Mouse (Mus musculus) kidney, adult 2 months (tissue): ENCODE results near the gene Lrp5. TPM values are rescaled to one million over a fixed set of nuclear protein-coding genes. Genes with fewer than 3 reads are reported as not detected.
A peak's percentile ranks its signal among the peaks of the same experiment; 100 is the strongest.

ENCODE experiments used
- DNase-seq: peaks from one replicate; pipeline ENCODE4 v3.0.0; 2021
- H3K27ac ChIP-seq: fragments of 200-500 bp; 2 replicates; pipeline ENCODE4 v1.5.1; 2012; ENCODE audit warnings: low read depth, low read length, control low read depth, inconsistent platforms; ENCODE audit not compliant: insufficient read depth
- H3K27me3 ChIP-seq: fragments of 200-500 bp; replicated peaks from 2 replicates; pipeline ENCODE4 v1.6.1; 2012; ENCODE audit warnings: mild to moderate bottlenecking, moderate library complexity, low read length, inconsistent platforms; ENCODE audit not compliant: control insufficient read depth, insufficient read depth
- H3K36me3 ChIP-seq: fragments of 200-500 bp; 2 replicates; pipeline ENCODE4 v1.6.1; 2012; ENCODE audit warnings: mild to moderate bottlenecking, moderate library complexity, low read length, inconsistent platforms; ENCODE audit not compliant: control insufficient read depth, insufficient read depth
- H3K4me1 ChIP-seq: fragments of 200-500 bp; 2 replicates; pipeline ENCODE4 v1.6.1; 2011; ENCODE audit warnings: low read length; ENCODE audit not compliant: control insufficient read depth, insufficient read depth
- H3K4me3 ChIP-seq: fragments of 200-500 bp; 2 replicates; pipeline ENCODE4 v1.5.1; 2011; ENCODE audit warnings: mild to moderate bottlenecking, low read depth, low read length, control low read depth; ENCODE audit not compliant: insufficient read depth
- CTCF ChIP-seq: fragments of 200-500 bp; conservative IDR thresholded peaks from 2 replicates; pipeline ENCODE4 v1.5.1; 2011; ENCODE audit warnings: low read depth, mild to moderate bottlenecking, control low read depth, low read length, moderate library complexity, mixed read lengths; ENCODE audit not compliant: insufficient read depth, insufficient read length
- POLR2A ChIP-seq: fragments of 200-500 bp; IDR thresholded peaks from one replicate; pipeline ENCODE4 v1.6.1; 2011; ENCODE audit warnings: low read depth, low read length, control low read depth
- WGBS: fragments of 180-500 bp; shearing (Covaris S2); methylation state at CpG from one replicate; pipeline ENCODE4 v1.1.7; 2018; 5-methylcytosine and 5-hydroxymethylcytosine counted together
- polyA plus RNA-seq: library from polyadenylated mRNA; depleted of rRNA; stranded (reverse); fragments of >200 nt; gene quantifications from 2 replicates; pipeline ENCODE4 v1.2.3, GENCODE M21; 2012; rRNA removed

Gene Lrp5
- polyA plus RNA-seq, 1 experiment: 34.2 TPM

- Histone ChIP-seq H3K27ac (no peak overlapping the region), H3K4me1 (peaks cover 24% of the 10 kb centered on the region), H3K4me3 (no peak overlapping the region), H3K27me3 (no peaks in the 10 kb centered on the region), H3K36me3 (peaks cover 2% of the 10 kb centered on the region; the same call in 1 of the 2 replicates)
- DNase-seq: no peak
- WGBS: 87% methylated on average over 4 of the region's 4 CpGs
- no peak for TF ChIP-seq POLR2A
- no peak for TF ChIP-seq CTCF
Observed at GRCm38 (mm10) chr19:3542591-3542990, 143.8 kb downstream of the Lrp5 start.

- no peak for TF ChIP-seq POLR2A
- TF ChIP-seq CTCF: no peak
- WGBS: 97% methylated on average over 5 of the region's 5 CpGs
- peaks cover 2% of the 10 kb centered on the region; the same call in 1 of the 2 replicates for H3K36me3 ChIP-seq
- DNase-seq: no peak
- no peak overlapping the region for H3K27ac ChIP-seq
- peaks cover 24% of the 10 kb centered on the region for H3K4me1 ChIP-seq
- no peaks in the 10 kb centered on the region for H3K27me3 ChIP-seq
- H3K4me3 ChIP-seq: no peak overlapping the region
Observed at GRCm38 (mm10) chr19:3540997-3541396, 145.4 kb downstream of the Lrp5 start.

DNA sequence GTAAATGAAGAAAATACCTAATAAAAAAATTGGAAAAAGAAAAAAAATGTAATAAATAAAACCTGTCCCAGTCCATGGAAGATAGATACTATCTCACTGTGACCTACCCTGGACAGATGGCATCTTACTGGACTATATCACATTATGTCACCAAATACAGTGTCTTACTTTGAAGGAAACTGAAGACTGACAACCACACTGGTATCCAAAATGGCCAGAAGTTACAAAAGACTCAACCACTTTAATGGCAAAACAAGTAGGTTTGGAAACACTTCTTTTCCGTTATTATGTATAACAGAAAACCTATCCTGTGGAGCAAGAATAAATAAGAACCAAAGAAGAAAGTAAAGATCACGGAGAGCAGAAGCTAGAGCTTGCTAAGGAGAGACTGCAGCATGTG, 146.1 kb downstream of the Lrp5 start:
- DNase-seq: no peak
- Histone ChIP-seq H3K4me3 (no peak overlapping the region), H3K27me3 (no peaks in the 10 kb centered on the region), H3K27ac (no peak overlapping the region), H3K4me1 (peaks cover 23% of the 10 kb centered on the region), H3K36me3 (peaks cover 2% of the 10 kb centered on the region; the same call in 1 of the 2 replicates)
- WGBS: 87% methylated on average over 2 of the region's 2 CpGs
- TF ChIP-seq POLR2A (no peak), CTCF (no peak)

GRCm38 (mm10) chr19:3539456-3539855, 146.9 kb downstream of the Lrp5 start:
- WGBS: 45% methylated on average over 5 of the region's 5 CpGs
- H3K4me3 ChIP-seq: no peak overlapping the region
- H3K36me3 ChIP-seq: peaks cover 2% of the 10 kb centered on the region; the same call in 1 of the 2 replicates
- H3K27ac ChIP-seq: no peak overlapping the region
- TF ChIP-seq POLR2A: no peak
- no peak for TF ChIP-seq CTCF
- peaks cover 18% of the 10 kb centered on the region for H3K4me1 ChIP-seq
- H3K27me3 ChIP-seq: no peaks in the 10 kb centered on the region
- peak; percentile 88 for DNase-seq

- Histone ChIP-seq H3K4me3 (no peak overlapping the region), H3K4me1 (peaks cover 20% of the 10 kb centered on the region), H3K36me3 (peaks cover 2% of the 10 kb centered on the region; the same call in 1 of the 2 replicates), H3K27ac (no peak overlapping the region; the same call in 1 of the 2 replicates), H3K27me3 (no peaks in the 10 kb centered on the region)
- TF ChIP-seq POLR2A (no peak), CTCF (no peak)
- DNase-seq: no peak
- 46% methylated on average over 6 of the region's 6 CpGs for WGBS
Observed at GRCm38 (mm10) chr19:3537658-3538057, 148.7 kb downstream of the Lrp5 start.

GRCm38 (mm10) chr19:3534945-3535344, 151.4 kb downstream of the Lrp5 start:
- no peaks in the 10 kb centered on the region for H3K27me3 ChIP-seq
- 58% methylated on average over 3 of the region's 3 CpGs for WGBS
- H3K27ac ChIP-seq: no peak overlapping the region
- H3K36me3 ChIP-seq: no peaks in the 10 kb centered on the region
- peaks cover 21% of the 10 kb centered on the region for H3K4me1 ChIP-seq
- TF ChIP-seq POLR2A (no peak), CTCF (no peak)
- no peak overlapping the region for H3K4me3 ChIP-seq
- DNase-seq: no peak

Other genes starting within 250 kb of the Lrp5 start
- 52.5 and 58.5 TPM in 2 replicates for gene Ppp6r3, start 110.8 kb downstream of the Lrp5 start, polyA plus RNA-seq
- gene 1810055G02Rik, start 21.7 kb upstream of the Lrp5 start, polyA plus RNA-seq: 18.8 and 23.3 TPM in 2 replicates
- gene Kmt5b, start 80.9 kb upstream of the Lrp5 start, polyA plus RNA-seq: 12.6 and 12.9 TPM in 2 replicates
- 65.0 and 72.0 TPM in 2 replicates for gene Chka, start 165.2 kb upstream of the Lrp5 start, polyA plus RNA-seq
- gene Tcirg1, start 220.6 kb upstream of the Lrp5 start, polyA plus RNA-seq: 69.2 and 71.2 TPM in 2 replicates
- 678 and 742 TPM in 2 replicates for gene Ndufs8, start 226.2 kb upstream of the Lrp5 start, polyA plus RNA-seq
- gene Aldh3b1, start 243.2 kb upstream of the Lrp5 start, polyA plus RNA-seq: 17.4 and 19.4 TPM in 2 replicates
- 52.3 and 55.7 TPM in 2 replicates for gene Unc93b1, start 248.6 kb upstream of the Lrp5 start, polyA plus RNA-seq